Mouse (Mus musculus) cerebellum, adult 2 months (tissue): ENCODE measurements around the gene Hus1.

ENCODE experiments used
- CTCF ChIP-seq: fragments of 200-500 bp; IDR thresholded peaks from 2 replicates; pipeline ENCODE4 v1.5.1; 2011; ENCODE audit warnings: low read depth, mild to moderate bottlenecking, control low read depth, low read length, moderate library complexity, borderline replicate concordance; ENCODE audit not compliant: insufficient read depth
- POLR2A ChIP-seq: fragments of 200-500 bp; IDR thresholded peaks from 2 replicates; pipeline ENCODE4 v1.6.1; 2011; ENCODE audit warnings: low read length, control low read depth, borderline replicate concordance; ENCODE audit not compliant: insufficient read depth

- TF ChIP-seq CTCF (no peak), POLR2A (no peak)
These were observed 14.2 kb upstream of the Hus1 start for GRCm38 (mm10) chr11:9025211-9025610.
